Mouse (Mus musculus): ENCODE measurements around the gene Pdgfc. TPM values are rescaled to one million over a fixed set of nuclear protein-coding genes. Genes with fewer than 3 reads are reported as not detected.
"Not testable (repeated sequence)": the region's sequence is repeated elsewhere in the genome, so short reads cannot be mapped to it uniquely, and the experiment has no call there.

The Pdgfc gene
- polyA plus RNA-seq, 1 experiment from 2014 or later = 27.7 TPM

GRCm38 (mm10) chr3:81120664-81121063 lies 84.4 kb downstream of the Pdgfc start:
- no peaks in the 10 kb centered on the region for H3K27me3 ChIP-seq (replicated peaks; ENCODE audit: control insufficient read depth, insufficient read depth, low read length)
- no peak overlapping the region for H3K4me2 ChIP-seq (ENCODE audit: low read depth, low read length)
- DNase-seq (ENCODE audit: low spot score) = no peak
- no peaks in the 10 kb centered on the region for H3K4me1 ChIP-seq (ENCODE audit: control insufficient read depth, insufficient read depth, low read length)
- H3K4me3 ChIP-seq (ENCODE audit: low read depth, low read length) = no peak overlapping the region
- no peak overlapping the region for H3K27ac ChIP-seq (replicated peaks; ENCODE audit: low read depth, low read length)
- H3K9ac ChIP-seq (ENCODE audit: low read depth, low read length) = no peak overlapping the region
- H3K9me3 ChIP-seq (ENCODE audit: control insufficient read depth, low read length) = no peaks in the 10 kb centered on the region
- WGBS = 71% methylated on average over 1 of the region's 1 CpGs
- ATAC-seq (ENCODE audit: low read depth) = no peak
- H3K36me3 ChIP-seq (ENCODE audit: control insufficient read depth, insufficient read depth, low read length) = no peaks in the 10 kb centered on the region

GRCm38 (mm10) chr3:81121731-81122130 lies 85.5 kb downstream of the Pdgfc start:
- no peak overlapping the region for H3K9ac ChIP-seq (ENCODE audit: low read depth, low read length)
- H3K27ac ChIP-seq (replicated peaks; ENCODE audit: low read depth, low read length) = no peak overlapping the region
- no peak overlapping the region for H3K4me2 ChIP-seq (ENCODE audit: low read depth, low read length)
- H3K9me3 ChIP-seq (ENCODE audit: control insufficient read depth, low read length) = no peaks in the 10 kb centered on the region
- no peak overlapping the region for H3K4me3 ChIP-seq (ENCODE audit: low read depth, low read length)
- 79% methylated on average over 1 of the region's 1 CpGs for WGBS
- ATAC-seq (ENCODE audit: low read depth) = no peak
- H3K36me3 ChIP-seq (ENCODE audit: control insufficient read depth, insufficient read depth, low read length) = no peaks in the 10 kb centered on the region
- H3K4me1 ChIP-seq (ENCODE audit: control insufficient read depth, insufficient read depth, low read length) = no peaks in the 10 kb centered on the region
- DNase-seq (ENCODE audit: low spot score) = no peak
- H3K27me3 ChIP-seq (replicated peaks; ENCODE audit: control insufficient read depth, insufficient read depth, low read length) = no peaks in the 10 kb centered on the region

- Histone ChIP-seq H3K4me2 (ENCODE audit: low read depth, low read length) (no peak overlapping the region), H3K27ac (replicated peaks; ENCODE audit: low read depth, low read length) (no peak overlapping the region), H3K27me3 (replicated peaks; ENCODE audit: control insufficient read depth, insufficient read depth, low read length) (no peaks in the 10 kb centered on the region), H3K36me3 (ENCODE audit: control insufficient read depth, insufficient read depth, low read length) (no peaks in the 10 kb centered on the region), H3K9me3 (ENCODE audit: control insufficient read depth, low read length) (no peaks in the 10 kb centered on the region), H3K4me1 (ENCODE audit: control insufficient read depth, insufficient read depth, low read length) (no peaks in the 10 kb centered on the region), H3K4me3 (ENCODE audit: low read depth, low read length) (no peak overlapping the region), H3K9ac (ENCODE audit: low read depth, low read length) (no peak overlapping the region)
- no peak for DNase-seq (ENCODE audit: low spot score)
- WGBS = 84% methylated on average over 3 of the region's 3 CpGs
- no peak for ATAC-seq (ENCODE audit: low read depth)
Measured at GRCm38 (mm10) chr3:81123461-81123860, 87.2 kb downstream of the Pdgfc start.

GRCm38 (mm10) chr3:81127013-81127412 lies 90.8 kb downstream of the Pdgfc start:
- no peak for ATAC-seq (ENCODE audit: low read depth)
- H3K27ac ChIP-seq (replicated peaks; ENCODE audit: low read depth, low read length) = no peak overlapping the region
- H3K27me3 ChIP-seq (replicated peaks; ENCODE audit: control insufficient read depth, insufficient read depth, low read length) = no peaks in the 10 kb centered on the region
- no peak overlapping the region for H3K4me2 ChIP-seq (ENCODE audit: low read depth, low read length)
- WGBS = 54% methylated on average over 2 of the region's 2 CpGs
- H3K36me3 ChIP-seq (ENCODE audit: control insufficient read depth, insufficient read depth, low read length) = no peaks in the 10 kb centered on the region
- H3K4me1 ChIP-seq (ENCODE audit: control insufficient read depth, insufficient read depth, low read length) = no peaks in the 10 kb centered on the region
- H3K9ac ChIP-seq (ENCODE audit: low read depth, low read length) = no peak overlapping the region
- no peaks in the 10 kb centered on the region for H3K9me3 ChIP-seq (ENCODE audit: control insufficient read depth, low read length)
- H3K4me3 ChIP-seq (ENCODE audit: low read depth, low read length) = no peak overlapping the region
- DNase-seq (ENCODE audit: low spot score) = no peak

GRCm38 (mm10) chr3:81136985-81137384 lies 100.8 kb downstream of the Pdgfc start:
- H3K4me3 ChIP-seq (ENCODE audit: low read depth, low read length) = no peak overlapping the region
- DNase-seq (ENCODE audit: low spot score) (no peak), ATAC-seq (ENCODE audit: low read depth) (no peak)
- H3K4me2 ChIP-seq (ENCODE audit: low read depth, low read length) = no peak overlapping the region
- WGBS = 61% methylated on average over 3 of the region's 3 CpGs
- no peaks in the 10 kb centered on the region for H3K4me1 ChIP-seq (ENCODE audit: control insufficient read depth, insufficient read depth, low read length)
- no peaks in the 10 kb centered on the region for H3K36me3 ChIP-seq (ENCODE audit: control insufficient read depth, insufficient read depth, low read length)
- no peaks in the 10 kb centered on the region for H3K27me3 ChIP-seq (replicated peaks; ENCODE audit: control insufficient read depth, insufficient read depth, low read length)
- H3K9me3 ChIP-seq (ENCODE audit: control insufficient read depth, low read length) = no peaks in the 10 kb centered on the region
- H3K27ac ChIP-seq (replicated peaks; ENCODE audit: low read depth, low read length) = no peak overlapping the region
- H3K9ac ChIP-seq (ENCODE audit: low read depth, low read length) = no peak overlapping the region

GRCm38 (mm10) chr3:81138030-81138429 lies 101.8 kb downstream of the Pdgfc start:
- 81% methylated on average over 1 of the region's 1 CpGs for WGBS

GRCm38 (mm10) chr3:81143730-81144129 lies 107.5 kb downstream of the Pdgfc start:
- H3K4me2 ChIP-seq (ENCODE audit: low read depth, low read length) = no peak overlapping the region
- no peak overlapping the region for H3K4me3 ChIP-seq (ENCODE audit: low read depth, low read length)
- ATAC-seq (ENCODE audit: low read depth) (no peak), DNase-seq (ENCODE audit: low spot score) (no peak)
- H3K36me3 ChIP-seq (ENCODE audit: control insufficient read depth, insufficient read depth, low read length) = no peaks in the 10 kb centered on the region
- no peak overlapping the region for H3K9ac ChIP-seq (ENCODE audit: low read depth, low read length)
- no peaks in the 10 kb centered on the region for H3K9me3 ChIP-seq (ENCODE audit: control insufficient read depth, low read length)
- H3K27me3 ChIP-seq (replicated peaks; ENCODE audit: control insufficient read depth, insufficient read depth, low read length) = no peaks in the 10 kb centered on the region
- no peaks in the 10 kb centered on the region for H3K4me1 ChIP-seq (ENCODE audit: control insufficient read depth, insufficient read depth, low read length)
- H3K27ac ChIP-seq (replicated peaks; ENCODE audit: low read depth, low read length) = no peak overlapping the region

More at GRCm38 (mm10) chr3:81138030-81138429, 101.8 kb downstream of the Pdgfc start:
- H3K4me3 ChIP-seq (ENCODE audit: low read depth, low read length); H3K4me1 ChIP-seq (ENCODE audit: control insufficient read depth, insufficient read depth, low read length); H3K9ac ChIP-seq (ENCODE audit: low read depth, low read length); DNase-seq (ENCODE audit: low spot score); H3K27ac ChIP-seq (replicated peaks; ENCODE audit: low read depth, low read length); H3K36me3 ChIP-seq (ENCODE audit: control insufficient read depth, insufficient read depth, low read length); ATAC-seq (ENCODE audit: low read depth); H3K4me2 ChIP-seq (ENCODE audit: low read depth, low read length); H3K27me3 ChIP-seq (replicated peaks; ENCODE audit: control insufficient read depth, insufficient read depth, low read length); H3K9me3 ChIP-seq (ENCODE audit: control insufficient read depth, low read length): not testable (repeated sequence)

- ATAC-seq (ENCODE audit: low read depth) (peak; percentile 53; the same call in 1 of the 2 replicates), DNase-seq (ENCODE audit: low spot score) (peak; percentile 30)
- Histone ChIP-seq H3K4me3 (ENCODE audit: low read depth, low read length) (no peak overlapping the region), H3K36me3 (ENCODE audit: control insufficient read depth, insufficient read depth, low read length) (no peaks in the 10 kb centered on the region), H3K27me3 (replicated peaks; ENCODE audit: control insufficient read depth, insufficient read depth, low read length) (no peaks in the 10 kb centered on the region), H3K4me2 (ENCODE audit: low read depth, low read length) (no peak overlapping the region), H3K9ac (ENCODE audit: low read depth, low read length) (no peak overlapping the region), H3K9me3 (ENCODE audit: control insufficient read depth, low read length) (no peaks in the 10 kb centered on the region), H3K4me1 (ENCODE audit: control insufficient read depth, insufficient read depth, low read length) (no peaks in the 10 kb centered on the region), H3K27ac (replicated peaks; ENCODE audit: low read depth, low read length) (no peak overlapping the region)
- WGBS = 47% methylated on average over 3 of the region's 3 CpGs
Measured at GRCm38 (mm10) chr3:81149109-81149521, 112.9 kb downstream of the Pdgfc start.

GRCm38 (mm10) chr3:81150228-81150627 lies 114.0 kb downstream of the Pdgfc start:
- no peak for DNase-seq (ENCODE audit: low spot score)
- H3K36me3 ChIP-seq (ENCODE audit: control insufficient read depth, insufficient read depth, low read length) = no peaks in the 10 kb centered on the region
- H3K9ac ChIP-seq (ENCODE audit: low read depth, low read length) = no peak overlapping the region
- no peak overlapping the region for H3K4me3 ChIP-seq (ENCODE audit: low read depth, low read length)
- H3K4me1 ChIP-seq (ENCODE audit: control insufficient read depth, insufficient read depth, low read length) = no peaks in the 10 kb centered on the region
- no peak overlapping the region for H3K4me2 ChIP-seq (ENCODE audit: low read depth, low read length)
- H3K9me3 ChIP-seq (ENCODE audit: control insufficient read depth, low read length) = no peaks in the 10 kb centered on the region
- ATAC-seq (ENCODE audit: low read depth) = peak; percentile 57; the same call in 1 of the 2 replicates
- no peaks in the 10 kb centered on the region for H3K27me3 ChIP-seq (replicated peaks; ENCODE audit: control insufficient read depth, insufficient read depth, low read length)
- no peak overlapping the region for H3K27ac ChIP-seq (replicated peaks; ENCODE audit: low read depth, low read length)
